Mouse (Mus musculus) heart, adult 9 months (tissue): ENCODE data around the gene Ror2.
"Not testable (repeated sequence)": the region's sequence is repeated elsewhere in the genome, so short reads cannot be mapped to it uniquely, and the experiment has no call there.

ENCODE experiments used
- DNase-seq, 2 experiments: peaks; one replicate each; pipeline ENCODE4 v3.0.0; 2022; ENCODE audit warnings: low spot score in 2 of 2

Gene Ror2

DNA sequence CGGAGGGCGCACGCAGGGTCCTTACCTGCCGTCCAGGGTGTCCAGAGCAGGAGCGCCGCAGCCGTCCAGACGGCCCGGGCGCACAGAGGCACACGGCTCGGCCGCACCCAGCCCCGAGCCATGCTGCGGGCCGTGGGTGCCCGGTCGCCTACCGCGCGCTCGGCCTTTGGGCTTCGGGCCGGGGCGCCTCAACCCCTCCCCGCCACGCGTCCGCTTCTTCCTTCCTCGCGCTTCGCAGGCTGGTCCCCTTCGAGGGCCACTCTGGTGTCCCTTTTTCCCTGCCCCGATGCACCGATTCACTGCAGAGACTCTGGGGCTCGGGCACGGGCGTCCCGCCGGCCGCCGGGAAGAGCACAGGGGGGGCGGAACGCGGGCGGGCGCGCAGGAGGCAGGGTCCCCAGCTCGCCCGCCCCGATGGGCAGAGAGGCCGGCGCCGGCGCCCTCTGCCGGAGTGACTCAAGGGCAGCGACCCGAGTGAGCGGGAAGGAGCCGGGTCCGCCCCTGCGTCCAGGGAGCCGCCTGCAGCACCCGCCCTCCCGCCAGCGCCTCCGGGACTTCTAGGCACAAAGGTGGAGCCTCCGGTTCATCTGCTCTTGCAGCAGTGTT lies at the start of gene Ror2:
Ror2 (minus strand) TSS at position 369 of the 606 bp plus-strand sequence.
- peak; percentile 41 to 50 for DNase-seq

DNA sequence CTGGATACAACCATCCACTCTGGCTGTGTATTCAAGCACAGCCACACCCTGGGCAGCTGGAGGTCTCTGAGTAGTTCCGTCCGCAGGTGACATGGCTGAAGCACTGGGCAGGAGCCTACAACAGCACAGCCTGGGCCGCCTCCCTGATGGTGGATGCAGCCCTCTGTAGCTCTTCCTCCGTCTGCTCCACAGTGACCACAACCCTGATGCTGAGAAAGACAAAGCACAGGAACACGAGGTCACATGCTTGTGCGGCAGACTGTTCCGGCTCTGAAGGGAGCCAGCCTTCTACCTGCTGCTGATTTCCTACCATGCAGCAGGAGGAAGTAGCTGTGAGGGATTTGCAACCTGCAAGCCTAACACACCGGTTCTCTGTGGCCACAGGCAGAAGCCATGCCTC lies 47.8 kb upstream of the Ror2 start:
- DNase-seq = no peak

DNA sequence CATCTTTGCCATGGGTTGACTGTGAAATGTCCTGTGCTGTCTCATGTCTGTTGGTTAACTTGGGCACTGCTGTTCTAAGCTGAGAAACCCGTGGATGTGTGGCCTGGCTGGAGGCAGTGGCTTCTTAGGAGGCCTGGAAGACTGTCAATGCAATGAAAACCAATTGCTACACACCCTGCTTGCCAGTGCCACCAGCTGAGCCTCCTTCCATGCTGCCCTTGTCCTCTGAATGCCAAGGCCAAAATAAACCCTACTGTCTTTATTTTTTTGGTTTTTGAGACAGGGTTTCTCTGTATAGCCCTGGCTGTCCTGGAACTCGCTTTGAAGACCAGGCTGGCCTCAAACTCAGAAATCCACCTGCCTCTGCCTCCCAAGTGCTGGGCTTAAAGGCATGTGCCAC lies 44.3 kb upstream of the Ror2 start:
- DNase-seq = no peak

DNA sequence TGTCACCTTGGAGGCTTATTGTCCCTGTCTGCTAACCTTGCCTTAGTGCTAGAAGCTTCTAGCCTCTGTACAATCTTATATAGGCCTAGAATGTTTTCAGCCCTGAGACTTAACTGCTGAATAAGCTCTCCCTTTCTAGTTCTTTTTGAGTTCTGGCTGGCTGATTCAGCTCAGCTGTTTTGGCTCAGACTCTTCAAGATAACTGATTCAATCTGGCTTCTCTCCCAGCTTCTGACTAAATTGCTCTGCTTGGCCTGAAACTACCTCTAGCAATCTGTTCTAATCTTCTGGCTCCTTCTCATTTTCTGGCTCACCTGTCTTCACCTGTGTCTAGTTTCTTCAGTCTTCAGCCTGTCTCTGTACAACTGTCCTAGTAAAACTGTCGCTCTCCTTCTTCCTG lies 39.6 kb upstream of the Ror2 start:
- DNase-seq = peak in 1 of 2 experiments; percentile 29

DNA sequence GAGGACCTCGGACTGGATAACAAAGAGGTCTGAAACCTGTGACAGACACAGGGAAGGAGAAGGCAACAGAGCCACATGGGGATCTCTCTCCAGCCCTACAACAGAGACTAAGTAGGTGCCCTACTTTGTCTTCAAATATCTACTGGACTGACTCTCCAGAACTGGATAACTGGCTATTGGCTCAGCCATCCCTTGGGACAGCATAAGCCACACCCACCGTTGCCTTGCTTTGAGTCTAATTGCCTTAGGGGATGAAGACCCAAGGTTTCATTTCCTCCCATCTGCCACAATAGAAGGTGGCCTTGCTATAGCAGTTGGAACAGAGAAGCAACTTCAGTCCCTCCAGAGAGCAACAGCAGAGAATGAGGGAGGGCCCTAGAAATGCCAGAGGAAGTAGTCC lies 37.7 kb upstream of the Ror2 start:
- no peak for DNase-seq

DNA sequence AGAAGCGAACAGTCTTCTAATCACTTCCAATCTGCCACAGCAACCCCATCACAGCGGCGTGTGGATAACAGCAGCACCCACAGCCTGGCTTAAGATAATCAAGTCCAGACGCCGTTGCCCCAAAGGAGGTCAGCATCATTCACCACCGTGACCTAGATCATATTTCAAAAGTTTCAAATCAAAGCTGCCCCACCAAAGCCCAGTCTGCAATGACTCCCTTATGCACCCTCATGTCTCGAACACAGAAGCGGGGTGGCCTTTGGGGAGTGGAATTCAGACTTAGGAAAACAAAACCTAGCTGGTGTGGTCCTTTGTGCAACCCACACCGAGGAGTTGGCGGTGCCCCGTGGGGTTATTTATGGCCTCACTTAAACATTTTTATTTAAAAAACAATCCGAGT lies 35.0 kb upstream of the Ror2 start:
- no peak for DNase-seq

DNA sequence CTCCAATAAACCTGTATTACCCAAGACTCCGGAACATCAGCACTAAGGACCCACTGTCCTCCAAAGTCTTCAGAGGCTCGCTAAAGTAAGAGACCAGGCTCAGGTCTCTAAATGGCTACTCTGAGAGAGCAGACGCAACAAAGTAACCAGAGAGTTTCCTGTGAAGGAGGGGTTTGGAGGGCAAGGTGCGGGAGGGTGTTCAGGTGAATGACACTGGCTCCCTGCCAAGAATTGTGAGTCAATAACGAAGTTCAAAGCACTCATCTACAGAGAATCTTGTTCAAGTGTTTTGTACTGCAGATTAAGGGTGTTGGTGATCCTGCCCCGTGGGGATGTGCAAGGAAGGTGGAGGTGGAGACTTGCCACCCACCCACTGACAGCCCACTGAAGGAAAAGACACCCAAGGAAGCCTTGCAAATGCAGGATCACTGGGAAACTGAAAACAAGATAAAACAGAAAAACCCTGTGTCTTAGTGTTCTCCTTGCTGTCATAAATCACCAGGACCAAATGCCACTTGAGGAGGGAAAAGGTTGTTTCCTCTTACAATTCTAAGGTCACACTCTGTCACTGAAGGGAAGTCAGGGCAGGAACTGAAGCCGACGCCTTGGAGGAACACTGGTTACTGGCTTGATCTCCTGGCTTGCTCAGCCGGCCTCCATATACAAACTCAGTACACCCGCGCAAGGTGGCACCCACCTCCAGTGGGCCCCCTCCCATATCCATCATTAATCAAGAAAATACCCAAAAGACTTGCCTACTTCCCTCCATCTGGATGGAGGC lies 30.8 kb upstream of the Ror2 start:
- DNase-seq = no peak

DNA sequence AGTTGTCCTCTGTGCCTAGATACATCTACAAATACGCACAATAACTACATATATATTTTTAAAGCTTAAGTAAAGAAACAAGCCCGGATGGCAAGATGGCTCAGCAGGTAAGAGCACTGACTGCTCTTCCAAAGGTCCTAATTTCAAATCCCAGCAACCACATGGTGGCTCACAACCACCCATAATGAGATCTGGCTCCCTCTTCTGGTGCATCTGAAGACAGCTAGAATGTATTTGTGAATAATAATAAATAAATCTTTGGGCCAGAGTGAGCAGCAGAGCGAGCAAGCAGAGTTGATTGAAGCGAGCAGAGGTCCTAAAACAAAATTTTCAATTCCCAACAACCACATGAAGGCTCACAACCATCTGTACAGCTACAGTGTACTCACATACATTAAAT lies 29.8 kb upstream of the Ror2 start:
- DNase-seq = not testable (repeated sequence)

DNA sequence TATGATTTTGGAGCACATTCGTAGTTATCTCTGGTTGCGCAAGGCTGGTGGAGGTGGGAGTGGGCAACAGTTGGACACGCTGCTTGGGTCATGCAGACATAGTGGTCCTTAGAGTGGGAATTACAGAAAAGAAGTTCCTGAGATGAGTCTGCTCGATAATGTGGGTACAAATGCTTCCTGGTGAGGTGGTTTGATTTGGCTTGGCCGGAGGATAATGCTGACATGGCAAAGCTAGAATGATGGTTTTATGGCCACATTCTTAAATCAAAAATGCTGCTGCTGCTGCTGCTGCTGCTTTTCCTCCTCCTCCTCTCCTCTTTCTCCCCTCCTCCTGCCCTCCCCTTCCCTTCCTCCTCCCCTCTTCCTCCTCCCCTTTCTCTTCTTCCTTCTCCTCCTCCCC lies 24.5 kb upstream of the Ror2 start:
- no peak for DNase-seq

DNA sequence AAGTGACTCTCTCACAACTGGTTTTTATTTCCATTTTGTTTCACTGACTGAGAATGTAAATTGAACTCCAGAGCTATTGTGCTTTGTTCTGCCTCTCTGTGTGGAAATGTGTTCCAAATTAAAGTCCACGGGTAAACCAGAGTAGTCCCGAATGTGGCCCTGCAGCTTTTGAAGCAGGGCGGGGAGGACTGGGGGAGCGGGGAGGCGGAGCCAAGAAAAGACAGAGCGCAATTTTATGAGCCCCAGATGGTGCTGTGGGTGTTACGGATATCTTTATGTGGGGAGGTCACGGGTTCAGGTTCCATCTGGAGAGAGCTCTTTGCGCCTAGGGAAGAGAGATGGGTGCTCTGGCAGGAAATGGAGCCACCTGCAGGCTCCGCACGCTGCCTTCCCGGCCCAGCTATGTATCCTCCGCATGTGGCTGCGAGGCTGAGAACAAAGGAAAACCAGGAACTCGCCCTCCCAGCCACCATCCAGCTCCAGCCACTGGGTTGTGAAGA lies 23.8 kb upstream of the Ror2 start:
- DNase-seq = peak; percentile 7 to 9

DNA sequence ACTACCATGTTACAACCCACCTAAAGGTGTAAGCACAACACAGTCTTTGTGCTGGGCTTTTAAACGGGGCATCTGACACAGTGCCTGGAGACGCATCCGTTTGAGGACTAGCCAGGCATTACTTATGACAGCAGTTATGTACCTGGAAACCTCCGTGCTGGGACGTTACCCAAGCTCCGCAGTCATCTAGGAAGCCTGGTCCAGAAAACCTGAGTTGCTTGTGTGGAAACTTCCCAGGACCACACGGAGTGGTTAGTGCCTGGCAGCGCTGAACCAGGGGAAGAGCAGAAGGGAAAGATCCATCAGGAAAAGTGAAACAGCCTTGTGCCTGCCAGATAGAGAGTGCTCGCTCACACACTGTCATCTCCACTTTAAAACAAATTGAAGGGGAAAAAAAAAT lies 23.2 kb upstream of the Ror2 start:
- no peak for DNase-seq

DNA sequence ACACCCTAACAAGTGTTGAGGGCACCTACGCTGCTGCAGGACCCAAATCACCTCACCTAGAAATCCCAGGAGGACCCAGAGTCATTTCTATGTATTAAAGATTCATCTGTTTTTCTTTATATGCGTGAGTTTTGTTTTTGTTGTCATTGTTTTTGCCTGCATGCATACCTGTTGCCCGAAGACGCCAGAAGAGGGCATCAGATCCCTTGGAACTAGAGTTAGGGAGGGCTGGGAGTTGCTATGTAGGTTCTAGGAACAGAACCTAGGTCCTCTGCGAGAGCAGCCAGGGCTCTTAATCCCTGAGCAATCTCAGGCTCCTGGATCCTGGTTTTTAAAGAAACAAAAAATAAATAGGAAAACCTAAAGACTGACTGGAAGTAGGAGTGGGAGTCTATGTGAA lies 20.9 kb upstream of the Ror2 start:
- DNase-seq = no peak

DNA sequence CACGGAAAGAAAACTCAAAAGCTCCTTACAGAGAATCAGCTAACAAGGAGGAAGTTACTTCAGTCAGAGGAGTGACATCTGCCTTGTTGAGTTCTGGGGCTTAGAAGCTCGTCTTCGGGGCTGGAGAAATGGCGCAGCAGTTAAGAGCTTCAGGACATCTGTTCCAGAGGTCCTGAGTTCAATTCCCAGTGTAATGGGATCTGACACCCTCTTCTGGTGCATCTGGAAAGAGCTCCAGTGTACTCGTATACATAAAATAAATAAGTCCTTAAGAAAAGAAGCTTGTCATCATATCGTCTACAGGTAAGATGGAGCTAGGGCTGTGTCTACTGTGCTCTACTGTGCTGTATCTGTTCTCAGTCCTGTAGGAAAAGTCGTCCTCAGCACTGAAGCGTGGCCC lies 19.3 kb upstream of the Ror2 start:
- DNase-seq = no peak

DNA sequence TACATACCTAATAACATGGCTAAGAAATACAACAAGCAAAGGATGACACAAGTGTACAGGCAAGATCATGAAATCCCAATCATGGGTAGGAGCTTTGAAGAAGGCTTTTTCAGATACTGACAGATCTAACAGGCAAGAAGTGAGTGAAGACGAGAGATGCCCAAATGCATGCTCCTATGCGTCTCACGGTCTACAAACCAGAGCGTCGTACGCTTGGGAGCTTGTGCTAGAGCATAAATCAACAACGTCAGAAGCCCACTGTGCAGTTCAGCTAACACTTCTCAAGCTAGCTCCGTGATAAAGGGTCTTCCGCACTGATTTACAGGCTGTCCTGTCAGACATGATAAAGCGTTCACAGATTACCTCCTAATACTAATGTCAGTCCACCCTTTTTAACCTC lies 16.8 kb upstream of the Ror2 start:
- DNase-seq = no peak

DNA sequence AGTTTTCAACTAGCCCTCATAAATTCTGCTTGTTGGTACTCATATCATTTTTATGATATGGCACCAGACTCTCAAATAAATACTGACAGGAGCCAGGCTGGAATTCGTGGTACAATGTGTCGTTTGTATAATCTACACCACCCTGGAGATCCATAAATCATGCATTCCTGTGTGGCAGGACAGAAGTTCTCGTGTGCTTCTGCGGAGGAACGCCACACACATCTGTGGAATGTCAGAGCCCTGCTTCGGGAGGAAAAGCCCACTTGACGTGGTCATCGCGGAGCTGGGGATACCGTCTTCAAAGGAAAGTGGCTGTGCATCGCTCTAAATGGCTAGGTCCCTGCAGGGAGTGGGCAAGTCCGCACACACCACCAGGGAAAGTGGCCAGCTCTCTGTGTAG lies 7.1 kb upstream of the Ror2 start:
- DNase-seq = no peak

DNA sequence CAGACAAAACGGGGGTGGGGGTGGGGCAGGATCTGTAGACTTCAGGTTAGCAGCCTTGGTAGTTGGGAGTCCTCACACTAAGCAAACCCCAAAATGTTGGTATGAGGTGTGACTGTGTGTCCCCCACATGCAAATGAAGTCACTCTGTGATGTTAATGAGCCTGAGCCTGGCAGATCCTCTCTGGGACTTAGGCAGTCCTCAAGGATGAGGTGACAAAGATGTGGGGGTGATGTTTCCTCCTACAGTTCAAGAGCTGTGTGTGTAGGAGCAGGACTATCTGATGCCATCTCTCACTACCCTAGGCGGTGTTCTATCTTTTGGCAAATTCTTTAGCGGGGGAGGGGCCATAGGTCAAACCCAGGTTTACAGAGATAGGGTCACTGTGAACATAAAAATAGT lies 6.3 kb upstream of the Ror2 start:
- DNase-seq = no peak

DNA sequence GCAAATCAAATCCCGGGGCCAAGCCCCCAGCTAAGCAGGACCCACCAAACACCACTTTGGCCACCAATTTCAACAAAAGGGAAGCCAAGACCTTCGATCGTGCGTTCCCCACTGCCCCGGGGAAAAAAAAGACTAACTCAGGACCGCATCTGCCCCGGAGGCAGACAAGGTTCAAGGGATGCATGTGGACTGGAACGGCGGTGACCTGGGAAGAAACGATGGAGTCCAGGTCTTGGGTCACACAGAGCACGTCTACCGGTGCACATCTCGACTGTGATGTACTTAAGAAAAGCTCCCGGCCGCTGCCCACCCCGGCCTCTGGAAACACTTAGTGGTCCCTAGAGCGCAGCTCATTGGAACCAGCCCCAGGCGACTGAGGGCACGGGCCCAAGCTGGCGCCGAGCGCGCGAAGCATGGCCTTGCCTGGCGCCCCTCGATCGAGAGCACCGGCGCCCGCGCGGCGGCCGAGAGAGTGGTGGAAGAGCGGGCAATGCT lies 616 bp downstream of the Ror2 start:
- DNase-seq = no peak

DNA sequence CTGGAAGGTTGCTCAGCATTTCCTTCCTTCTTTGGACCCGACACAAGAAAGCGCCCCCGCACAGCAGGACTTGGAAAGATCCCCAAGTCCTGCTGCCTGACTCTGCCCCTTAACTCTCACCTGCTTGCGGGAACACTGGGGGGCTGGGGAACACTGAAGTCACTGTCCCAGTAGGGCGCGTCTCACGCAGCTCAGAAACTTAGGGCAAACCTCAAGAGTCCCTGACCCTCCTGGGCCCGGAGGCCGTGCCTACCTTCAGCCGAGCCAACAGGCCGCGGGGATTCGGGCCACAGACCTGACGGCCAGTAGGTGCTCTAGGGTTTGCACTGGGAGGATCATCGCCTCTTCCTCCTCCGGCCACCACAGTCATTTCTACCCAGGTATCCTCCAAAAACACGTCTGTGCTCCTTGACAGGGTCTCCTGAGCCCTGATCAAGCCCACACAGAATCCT lies 1.2 kb downstream of the Ror2 start:
- no peak for DNase-seq

DNA sequence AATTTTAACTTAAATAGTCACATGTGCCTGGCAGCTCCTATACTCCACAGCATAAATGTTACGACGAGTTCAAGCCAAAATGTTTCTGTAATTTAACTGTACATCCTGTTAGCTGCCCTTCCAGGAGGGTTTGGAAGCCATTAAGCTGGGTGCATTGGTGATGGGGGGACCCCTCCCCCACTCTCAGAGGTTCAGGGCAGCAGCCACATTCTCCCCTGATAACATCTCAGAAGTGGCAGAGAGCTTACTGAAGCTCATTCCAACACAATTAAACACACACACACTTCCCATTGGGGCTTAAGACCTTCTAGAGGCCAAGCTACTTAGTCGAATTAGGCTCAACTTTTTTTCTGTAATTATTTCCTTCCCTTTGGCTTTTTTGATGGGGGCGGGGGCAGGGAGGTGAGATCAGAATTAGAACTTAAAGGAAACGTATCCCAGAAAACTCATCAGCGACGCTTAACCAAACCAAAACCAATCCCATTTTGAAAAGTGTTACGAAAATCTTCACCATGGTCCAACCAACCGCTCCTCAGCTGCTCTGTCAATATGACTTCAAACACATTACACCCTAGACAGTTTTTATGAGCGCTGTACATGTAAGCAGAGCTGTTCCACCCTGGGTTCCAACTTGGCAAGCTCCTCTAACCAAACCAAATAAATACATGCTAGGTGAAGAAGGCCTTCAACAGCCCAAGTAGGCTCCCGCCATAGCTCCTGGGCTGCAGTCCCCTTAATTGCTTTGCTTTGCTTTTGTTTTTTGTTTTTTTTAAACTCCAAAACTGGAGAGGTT lies 4.1 kb downstream of the Ror2 start:
- no peak for DNase-seq

DNA sequence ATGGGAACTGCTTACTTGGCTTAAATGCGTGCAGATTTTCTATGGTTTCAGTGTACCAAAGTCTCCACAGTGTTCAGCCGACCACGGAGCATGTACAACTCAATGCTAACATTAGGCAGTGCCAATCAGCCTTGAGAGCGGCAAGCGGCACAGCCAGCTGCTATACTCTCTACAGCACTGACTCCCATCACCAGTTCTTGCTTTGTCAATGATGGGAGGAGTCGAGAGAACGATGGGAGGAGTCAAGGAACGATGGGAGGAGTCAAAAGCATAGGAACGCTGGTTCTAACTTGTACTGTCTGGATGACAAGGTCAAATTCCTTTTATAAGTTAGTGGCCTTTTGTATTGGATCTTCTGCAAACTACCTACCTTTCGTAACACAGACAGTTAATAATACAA lies 7.0 kb downstream of the Ror2 start:
- DNase-seq = no peak

DNA sequence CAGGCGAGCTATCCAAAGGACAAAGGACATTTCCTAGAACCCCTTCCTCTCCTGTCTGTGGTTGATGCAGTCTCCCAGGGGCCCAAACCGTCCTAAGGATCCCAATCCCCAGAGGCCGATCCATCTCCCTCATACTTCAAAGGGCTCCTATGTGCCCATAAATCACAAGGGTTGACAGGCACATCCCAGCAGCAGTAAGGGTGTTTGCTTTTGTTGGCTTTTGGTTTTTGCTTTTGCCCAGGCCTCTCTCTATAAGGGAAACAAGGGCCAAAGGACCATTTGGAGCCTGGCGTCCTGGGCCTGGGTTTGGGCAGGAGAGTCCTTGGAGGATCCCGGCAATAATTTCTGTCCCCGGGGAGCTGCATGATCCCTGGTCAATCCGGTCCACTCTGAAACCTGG lies 9.5 kb downstream of the Ror2 start:
- DNase-seq = no peak

DNA sequence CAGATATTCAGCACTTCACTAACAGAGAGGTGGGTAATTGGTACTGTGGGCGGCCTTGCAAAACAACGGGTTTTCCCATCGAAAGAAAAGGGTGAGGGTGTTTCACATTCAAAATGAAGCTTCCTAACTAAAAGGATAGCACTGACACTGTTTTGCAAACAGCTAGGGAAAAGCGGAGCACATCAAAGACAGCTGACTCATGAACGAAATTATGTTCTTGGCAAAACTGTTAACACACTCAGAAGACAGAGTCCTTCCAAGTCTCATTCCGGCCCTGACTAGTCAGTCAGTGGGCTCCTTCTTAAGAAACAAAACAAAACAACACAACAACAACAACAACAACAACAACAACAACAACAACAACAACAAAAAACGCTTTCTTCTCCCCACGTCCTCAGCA lies 10.1 kb downstream of the Ror2 start:
- DNase-seq = peak; percentile 42 to 55
